Mouse (Mus musculus) fat pad, adult 2 months (tissue): Measurements from ENCODE around the gene Mad2l1.

Source experiments
- DNase-seq: peaks from one replicate; pipeline ENCODE4 v3.0.0-alpha.2; 2011; ENCODE audit warnings: low read depth, low spot score; ENCODE audit errors: extremely low read depth

Mad2l1 gene

GRCm38 (mm10) chr6:66535028-66535862 is at the start of gene Mad2l1:
Gene Mad2l1, plus strand, starts transcription at chr6:66535390.
- DNase-seq, result peak; percentile 93

GRCm38 (mm10) chr6:66493685-66494084 is 41.5 kb upstream of the Mad2l1 start:
- DNase-seq, result no peak

GRCm38 (mm10) chr6:66516368-66516767 is 18.8 kb upstream of the Mad2l1 start:
- no peak for DNase-seq

- no peak for DNase-seq
Measured at GRCm38 (mm10) chr6:66528386-66528785, 6.8 kb upstream of the Mad2l1 start.

GRCm38 (mm10) chr6:66533241-66533640 is 1.9 kb upstream of the Mad2l1 start:
- DNase-seq, result no peak

- DNase-seq, result no peak
Measured at GRCm38 (mm10) chr6:66534366-66534941, 736 bp upstream of the Mad2l1 start.

GRCm38 (mm10) chr6:66535966-66536365 is 776 bp downstream of the Mad2l1 start:
- DNase-seq, result no peak

GRCm38 (mm10) chr6:66559996-66560395 is 24.8 kb downstream of the Mad2l1 start, which contains the start of gene Vmn1r32:
Gene Vmn1r32, minus strand, starts transcription at chr6:66560096.
- DNase-seq, result no peak

GRCm38 (mm10) chr6:66595804-66596203 is 60.6 kb downstream of the Mad2l1 start:
- no peak for DNase-seq
